Mouse (Mus musculus) MEL-GATA-1-ER (cell line): ENCODE results near the gene Rubcnl.

Experiments used
- DNase-seq: peaks from one replicate; pipeline ENCODE4 v3.0.0-alpha.2; 2012; ENCODE audit warnings: low read depth; ENCODE audit errors: extremely low read depth

Gene Rubcnl

GRCm38 (mm10) chr14:75017877-75018825, 2.3 kb downstream of the Rubcnl start:
- no peak for DNase-seq

GRCm38 (mm10) chr14:75018829-75019228, 3.0 kb downstream of the Rubcnl start:
- DNase-seq, result no peak

- peak; percentile 38 for DNase-seq
Observed at GRCm38 (mm10) chr14:75020581-75021253, 4.9 kb downstream of the Rubcnl start.

GRCm38 (mm10) chr14:75022522-75022921, 6.7 kb downstream of the Rubcnl start:
- DNase-seq, result no peak

DNA sequence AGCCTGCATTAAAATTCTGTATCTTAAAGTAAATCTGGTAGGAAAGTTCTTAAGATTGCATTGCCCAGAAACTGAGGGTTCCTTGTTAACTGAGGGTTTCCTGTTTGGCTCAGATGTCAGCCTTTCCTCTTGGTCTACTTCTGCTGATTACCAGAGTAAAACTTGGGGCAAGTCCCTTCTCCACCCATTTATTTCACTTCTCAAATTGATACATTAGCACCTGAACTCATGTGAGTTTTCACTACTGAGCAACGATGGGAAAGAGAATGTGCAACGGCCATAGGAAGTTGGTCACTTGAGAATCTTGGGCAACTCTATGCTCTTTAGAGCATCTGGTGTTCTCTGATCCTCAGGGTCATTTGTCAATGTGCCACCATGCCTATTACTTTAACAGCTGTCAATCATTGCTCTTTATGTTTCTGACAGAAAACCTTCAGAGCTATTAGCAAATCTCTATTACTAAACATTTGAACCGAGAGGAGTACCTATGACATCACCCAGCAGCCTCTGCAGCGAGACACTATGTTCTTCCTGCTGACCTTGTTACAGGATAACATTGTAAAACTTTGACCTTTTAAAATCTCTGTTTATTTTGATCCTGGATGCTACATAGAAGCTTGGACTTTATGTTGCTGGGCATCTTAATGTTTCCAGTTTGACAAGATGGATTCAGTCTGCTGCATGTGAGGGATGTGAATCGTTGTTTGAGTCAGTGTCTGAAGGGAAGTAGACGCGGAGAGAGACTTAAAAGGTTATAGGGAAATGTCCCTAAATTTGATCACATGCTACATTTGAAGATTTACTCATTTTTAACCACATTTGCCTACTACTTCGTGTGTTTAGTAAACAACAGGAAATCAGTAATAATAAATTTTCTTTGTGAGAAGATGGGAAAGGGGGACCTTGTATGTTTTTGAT, 9.2 kb downstream of the Rubcnl start:
- no peak for DNase-seq

DNA sequence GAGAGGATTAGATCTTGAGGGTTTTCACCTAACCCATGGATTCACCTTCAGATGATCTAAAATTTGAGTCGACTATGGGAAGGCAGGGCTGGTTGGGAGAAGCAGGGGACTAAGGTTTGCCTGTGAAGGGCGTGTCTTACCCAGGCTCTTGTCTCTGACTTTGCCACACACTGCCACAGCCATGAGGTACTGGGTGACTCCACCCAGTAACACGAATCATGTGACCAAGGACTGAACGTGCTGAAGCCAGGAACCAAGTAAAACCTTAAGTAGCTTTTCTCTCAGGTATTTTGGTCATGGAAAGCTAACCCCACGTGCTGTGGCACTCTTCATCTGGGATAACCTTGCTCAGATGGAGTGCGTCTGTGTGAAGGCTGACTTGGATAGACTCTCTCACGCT, 14.9 kb downstream of the Rubcnl start:
- no peak for DNase-seq

- DNase-seq, result no peak
Observed at GRCm38 (mm10) chr14:75031999-75032575, 16.3 kb downstream of the Rubcnl start.

GRCm38 (mm10) chr14:75032742-75033141, 16.9 kb downstream of the Rubcnl start:
- no peak for DNase-seq

DNA sequence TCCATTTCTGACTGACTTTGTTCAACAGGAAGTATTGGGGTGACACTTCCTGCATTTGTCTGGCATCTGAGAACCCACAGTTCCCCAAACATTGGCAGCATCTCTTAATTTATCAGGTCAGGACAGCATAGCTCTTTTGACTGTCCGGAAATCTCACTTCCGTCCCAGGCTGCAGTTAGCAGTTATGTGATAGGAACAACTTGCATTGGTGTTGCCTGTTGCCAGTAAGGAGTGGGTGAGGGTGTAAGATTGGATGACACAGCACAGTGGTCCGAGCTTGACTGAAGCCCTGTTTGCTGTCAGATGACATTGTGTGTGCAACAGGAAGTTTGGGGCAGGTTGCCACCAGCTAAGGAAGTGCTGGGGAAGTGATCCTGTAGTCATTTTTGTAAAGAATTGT, 18.4 kb downstream of the Rubcnl start:
- DNase-seq, result peak; percentile 85

- no peak for DNase-seq
Observed at GRCm38 (mm10) chr14:75035431-75035830, 19.6 kb downstream of the Rubcnl start.

- DNase-seq, result no peak
Observed at GRCm38 (mm10) chr14:75045184-75045583, 29.4 kb downstream of the Rubcnl start.

GRCm38 (mm10) chr14:75052451-75052850, 36.6 kb downstream of the Rubcnl start:
- DNase-seq, result no peak

GRCm38 (mm10) chr14:75054455-75055343, 38.9 kb downstream of the Rubcnl start:
- DNase-seq, result no peak

DNA sequence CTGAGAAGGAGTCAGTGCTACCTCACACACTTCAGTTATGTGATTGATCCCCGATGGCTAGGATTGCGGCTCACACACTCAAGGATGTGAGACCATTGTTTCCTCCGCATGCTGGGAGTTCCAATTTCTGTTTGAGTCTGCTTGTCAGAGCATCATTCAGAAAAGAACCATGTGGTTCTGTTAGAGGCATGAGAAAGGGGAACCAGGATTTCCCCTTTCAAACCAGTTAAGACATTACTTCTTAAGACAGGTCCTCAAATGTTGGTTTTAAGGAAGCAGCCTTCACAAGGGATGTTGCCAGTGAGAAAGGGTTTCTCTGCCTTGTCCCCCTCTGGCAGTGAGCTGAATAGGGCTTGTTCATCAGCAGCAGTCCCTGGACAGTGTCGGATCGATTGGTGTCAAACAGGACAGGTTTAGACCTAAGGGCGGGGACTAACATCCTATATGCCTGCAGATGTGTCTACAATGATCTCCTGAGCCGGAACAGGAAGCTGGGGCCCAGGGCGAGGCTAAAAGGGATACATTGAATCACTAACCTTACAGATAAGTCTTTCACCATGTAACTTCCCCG, 41.1 kb downstream of the Rubcnl start:
- peak; percentile 24 for DNase-seq

DNA sequence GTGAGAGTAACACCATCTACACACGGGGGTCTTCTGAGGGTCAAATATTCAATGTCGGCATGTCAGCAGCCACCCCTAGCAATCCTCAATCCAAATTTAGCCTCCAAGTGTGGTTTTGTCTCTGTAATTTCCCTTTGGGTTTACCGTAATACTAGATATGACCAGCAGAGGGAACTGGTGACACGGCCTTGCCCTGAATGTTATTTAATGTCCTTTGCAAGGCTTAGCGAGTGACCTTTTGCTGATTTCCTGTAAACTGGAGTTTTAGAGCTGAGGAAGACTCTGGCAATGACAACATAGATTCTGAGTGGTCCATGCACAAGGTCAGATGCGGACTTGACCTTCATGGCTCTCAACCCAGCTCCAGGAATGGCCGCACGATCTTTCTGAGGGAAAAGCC, 44.7 kb downstream of the Rubcnl start:
- peak; percentile 43 for DNase-seq

DNA sequence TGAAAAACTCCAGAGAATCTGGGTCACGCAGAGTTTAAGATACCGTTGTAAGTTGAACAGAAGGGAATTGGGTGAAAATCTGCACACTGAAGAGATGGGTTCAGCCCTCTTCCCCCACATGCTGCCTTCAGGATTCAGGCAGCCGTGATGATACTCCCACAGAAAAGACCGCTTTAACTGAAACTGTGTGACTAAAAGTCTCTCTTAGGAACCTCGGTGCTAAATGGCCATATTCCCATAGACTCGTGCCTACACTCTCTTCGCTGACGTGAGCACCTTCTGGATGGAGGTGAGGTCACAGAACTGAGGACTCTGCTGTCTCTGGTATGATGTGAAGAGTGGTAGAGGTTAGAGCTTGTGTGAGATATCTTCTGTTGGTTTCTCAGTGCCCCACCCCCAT, 48.1 kb downstream of the Rubcnl start:
- no peak for DNase-seq

- no peak for DNase-seq
Observed at GRCm38 (mm10) chr14:75064520-75064919, 48.7 kb downstream of the Rubcnl start.

DNA sequence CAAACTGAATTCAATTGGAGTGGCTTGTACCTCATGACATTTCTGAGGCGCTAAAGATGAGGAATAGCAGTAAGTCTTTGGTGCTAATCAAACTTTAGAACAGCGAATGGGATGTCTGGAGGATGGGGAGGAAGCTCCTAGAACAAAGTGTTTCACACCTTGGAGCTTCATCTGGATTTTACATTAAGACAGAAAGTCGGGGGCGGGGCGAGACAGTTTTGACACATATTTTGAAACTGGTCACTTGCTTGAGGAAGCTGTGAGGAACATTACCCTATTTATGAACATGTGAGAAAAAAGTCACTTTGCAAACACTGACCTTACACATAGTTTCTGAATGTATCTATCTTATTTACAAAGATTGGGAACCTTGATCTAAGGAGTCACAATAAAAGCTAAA, 49.4 kb downstream of the Rubcnl start:
- DNase-seq, result no peak

- DNase-seq, result no peak
Observed at GRCm38 (mm10) chr14:75068430-75069112, 52.7 kb downstream of the Rubcnl start.
